Mouse (Mus musculus) ES-Bruce4 (cell line): ENCODE data around the gene Fam167b. TPM values are rescaled to one million over a fixed set of nuclear protein-coding genes. Genes with fewer than 3 reads are reported as not detected.
A peak's percentile ranks its signal among the peaks of the same experiment; 100 is the strongest.

ENCODE experiments used
- H3K27ac ChIP-seq: 2 replicates; pipeline ENCODE4 v1.5.1; 2012; ENCODE audit warnings: low read length, inconsistent platforms; ENCODE audit not compliant: insufficient read depth
- H3K27me3 ChIP-seq: 2 replicates; pipeline ENCODE4 v1.6.1; 2012; ENCODE audit warnings: mild to moderate bottlenecking, low read length, inconsistent platforms; ENCODE audit not compliant: control insufficient read depth, poor library complexity, insufficient read depth, severe bottlenecking
- H3K36me3 ChIP-seq: 2 replicates; pipeline ENCODE4 v1.6.1; 2012; ENCODE audit warnings: inconsistent platforms, mild to moderate bottlenecking, low read length, moderate library complexity; ENCODE audit not compliant: control insufficient read depth, poor library complexity, insufficient read depth, severe bottlenecking
- H3K4me1 ChIP-seq: one replicate; pipeline ENCODE4 v1.8.1; 2011; ENCODE audit warnings: low read length; ENCODE audit not compliant: control insufficient read depth, insufficient read depth
- H3K4me3 ChIP-seq: 2 replicates; pipeline ENCODE4 v1.5.1; 2011; ENCODE audit warnings: low read depth, mild to moderate bottlenecking, low read length
- H3K9ac ChIP-seq: 2 replicates; pipeline ENCODE4 v1.6.1; 2012; ENCODE audit warnings: low read depth, mild to moderate bottlenecking, inconsistent platforms; ENCODE audit not compliant: poor library complexity, severe bottlenecking
- H3K9me3 ChIP-seq: replicated peaks from 2 replicates; pipeline ENCODE4 v1.6.1; 2012; ENCODE audit warnings: mild to moderate bottlenecking, low read length, inconsistent platforms; ENCODE audit not compliant: control insufficient read depth, poor library complexity, insufficient read depth, severe bottlenecking
- CTCF ChIP-seq: IDR thresholded peaks from one replicate; pipeline ENCODE4 v1.8.1; 2011; ENCODE audit warnings: low read depth, low read length
- EP300 ChIP-seq: IDR thresholded peaks from 2 replicates; pipeline ENCODE4 v1.6.1; 2011; ENCODE audit warnings: low read depth, low read length; ENCODE audit not compliant: insufficient read depth
- POLR2A ChIP-seq: IDR thresholded peaks from one replicate; pipeline ENCODE4 v1.8.1; 2011; ENCODE audit warnings: low read length; ENCODE audit not compliant: insufficient read depth
- polyA plus RNA-seq: library from polyadenylated mRNA; stranded (reverse); fragments of >200 nt; gene quantifications from 2 replicates; pipeline ENCODE4 v1.2.4, GENCODE M21; 2011; ENCODE audit warnings: low read depth; ENCODE audit not compliant: missing spikeins, insufficient read depth, insufficient read length

Fam167b gene
- polyA plus RNA-seq, 1 experiment, result not detected

DNA sequence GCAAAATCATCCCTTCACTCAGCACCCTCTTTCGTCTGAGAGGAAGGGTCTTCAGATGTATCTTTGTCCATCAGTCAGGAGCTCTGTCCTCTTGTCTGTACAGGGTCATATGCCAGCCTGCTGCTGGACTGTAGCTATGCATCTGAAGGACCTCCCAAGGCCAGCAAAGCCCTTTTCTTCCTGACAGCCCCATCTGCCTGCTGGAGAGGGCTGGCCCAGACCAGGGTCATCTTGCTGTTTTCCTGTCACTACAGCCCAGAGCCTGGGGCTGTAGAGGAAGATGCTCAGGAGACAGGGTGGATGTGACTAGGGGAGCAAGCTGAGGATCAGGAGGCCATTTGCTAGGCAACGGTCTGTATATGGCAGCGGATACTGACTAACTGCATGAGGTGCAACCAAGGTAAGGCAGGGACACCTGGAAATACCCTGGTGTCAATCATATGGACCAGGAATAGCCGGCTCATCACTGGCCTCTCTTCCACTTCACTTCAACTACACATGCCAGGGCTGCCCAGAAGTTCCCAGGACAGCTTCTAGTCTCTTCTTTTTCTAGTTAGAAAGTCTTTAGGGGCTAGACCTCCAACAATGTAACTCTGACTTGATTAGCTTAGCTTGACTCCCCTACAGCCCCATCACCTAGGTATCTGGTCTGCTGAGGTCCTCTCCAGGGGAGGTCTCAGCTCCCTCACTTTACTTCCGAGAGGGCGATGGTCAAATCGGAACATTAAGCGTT is 44.6 kb upstream of the Fam167b start:
- peak overlapping the region; percentile 64 for H3K9ac ChIP-seq
- peaks cover 7% of the 10 kb centered on the region; the same call in 1 of the 2 replicates for H3K36me3 ChIP-seq
- no peaks in the 10 kb centered on the region for H3K27me3 ChIP-seq
- no peaks in the 10 kb centered on the region for H3K9me3 ChIP-seq
- no peak for TF ChIP-seq EP300
- TF ChIP-seq CTCF, result no peak
- H3K4me3 ChIP-seq, result peak overlapping the region; percentile 15; the same call in 1 of the 2 replicates
- peaks cover 6% of the 10 kb centered on the region for H3K4me1 ChIP-seq
- H3K27ac ChIP-seq, result no peak overlapping the region

DNA sequence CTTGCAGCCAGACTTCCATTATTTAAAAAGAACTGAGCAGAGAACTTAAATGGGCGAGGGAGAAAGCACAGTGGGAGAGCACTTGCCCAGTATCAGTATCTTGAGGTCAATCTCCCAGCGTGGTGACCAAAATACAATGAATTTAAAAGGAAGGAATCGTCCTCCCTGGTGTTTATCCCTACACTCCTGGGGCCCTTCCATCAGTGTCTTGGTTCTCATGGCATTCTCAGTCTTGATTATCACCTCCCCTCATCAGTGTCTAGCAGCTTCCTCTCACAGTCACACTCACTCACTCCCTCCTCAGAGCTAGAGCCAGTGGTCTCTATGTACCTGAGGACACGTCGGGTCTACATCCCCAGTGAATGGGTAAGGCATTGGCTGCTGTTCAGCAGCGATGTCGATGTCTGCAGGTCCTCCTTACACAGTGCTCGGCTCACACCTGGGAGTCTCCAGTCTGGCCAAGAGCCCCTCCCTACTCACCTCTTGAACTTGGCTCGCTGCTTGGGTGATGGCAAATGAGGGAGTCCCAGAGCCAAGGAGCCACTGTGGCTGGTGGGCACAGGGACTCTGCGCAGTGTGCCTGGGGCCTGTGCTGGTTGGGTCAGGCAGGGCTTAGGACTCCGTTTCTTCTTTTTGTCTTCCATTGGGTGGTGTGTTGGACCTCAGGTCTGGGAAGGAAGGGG is 43.9 kb upstream of the Fam167b start:
- no peaks in the 10 kb centered on the region for H3K9me3 ChIP-seq
- no peak overlapping the region for H3K4me3 ChIP-seq
- no peak overlapping the region for H3K27ac ChIP-seq
- no peaks in the 10 kb centered on the region for H3K27me3 ChIP-seq
- TF ChIP-seq POLR2A (no peak), EP300 (no peak), CTCF (no peak)
- H3K4me1 ChIP-seq, result peaks cover 6% of the 10 kb centered on the region
- H3K36me3 ChIP-seq, result peaks cover under 1% of the 10 kb centered on the region; the same call in 1 of the 2 replicates
- H3K9ac ChIP-seq, result no peak overlapping the region

DNA sequence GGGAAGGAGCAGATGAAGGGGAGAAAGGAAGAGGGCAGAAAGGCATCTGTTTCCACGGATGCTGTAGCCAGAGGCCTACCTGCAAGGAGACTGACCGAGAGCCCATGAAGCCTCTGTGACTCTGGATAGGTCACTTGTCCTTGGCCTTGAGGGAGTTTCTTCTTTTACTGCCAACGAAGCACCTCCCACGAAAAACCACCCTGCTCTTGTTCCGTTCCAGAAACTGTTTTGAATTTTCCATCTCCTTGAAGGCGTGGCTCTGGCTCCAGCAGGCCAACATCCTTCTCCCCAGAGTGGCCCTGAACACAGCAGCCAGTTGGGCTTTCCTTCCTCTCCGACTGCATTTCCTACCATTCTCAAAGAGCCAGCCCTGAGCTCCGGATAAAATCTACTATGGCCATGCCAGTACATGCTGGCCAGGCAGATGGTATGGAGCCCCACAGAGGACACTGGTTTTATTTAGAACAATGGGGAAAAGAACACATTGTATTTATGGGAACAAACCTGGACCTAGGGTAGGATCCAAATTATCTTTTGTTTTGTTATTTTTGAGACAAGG is 43.0 kb upstream of the Fam167b start:
- H3K4me3 ChIP-seq, result no peak overlapping the region
- no peak overlapping the region for H3K9ac ChIP-seq
- TF ChIP-seq CTCF, result no peak
- TF ChIP-seq EP300, result no peak
- TF ChIP-seq POLR2A, result no peak
- no peak overlapping the region for H3K27ac ChIP-seq
- H3K36me3 ChIP-seq, result no peaks in the 10 kb centered on the region
- H3K4me1 ChIP-seq, result peaks cover 6% of the 10 kb centered on the region
- H3K9me3 ChIP-seq, result no peaks in the 10 kb centered on the region
- no peaks in the 10 kb centered on the region for H3K27me3 ChIP-seq

DNA sequence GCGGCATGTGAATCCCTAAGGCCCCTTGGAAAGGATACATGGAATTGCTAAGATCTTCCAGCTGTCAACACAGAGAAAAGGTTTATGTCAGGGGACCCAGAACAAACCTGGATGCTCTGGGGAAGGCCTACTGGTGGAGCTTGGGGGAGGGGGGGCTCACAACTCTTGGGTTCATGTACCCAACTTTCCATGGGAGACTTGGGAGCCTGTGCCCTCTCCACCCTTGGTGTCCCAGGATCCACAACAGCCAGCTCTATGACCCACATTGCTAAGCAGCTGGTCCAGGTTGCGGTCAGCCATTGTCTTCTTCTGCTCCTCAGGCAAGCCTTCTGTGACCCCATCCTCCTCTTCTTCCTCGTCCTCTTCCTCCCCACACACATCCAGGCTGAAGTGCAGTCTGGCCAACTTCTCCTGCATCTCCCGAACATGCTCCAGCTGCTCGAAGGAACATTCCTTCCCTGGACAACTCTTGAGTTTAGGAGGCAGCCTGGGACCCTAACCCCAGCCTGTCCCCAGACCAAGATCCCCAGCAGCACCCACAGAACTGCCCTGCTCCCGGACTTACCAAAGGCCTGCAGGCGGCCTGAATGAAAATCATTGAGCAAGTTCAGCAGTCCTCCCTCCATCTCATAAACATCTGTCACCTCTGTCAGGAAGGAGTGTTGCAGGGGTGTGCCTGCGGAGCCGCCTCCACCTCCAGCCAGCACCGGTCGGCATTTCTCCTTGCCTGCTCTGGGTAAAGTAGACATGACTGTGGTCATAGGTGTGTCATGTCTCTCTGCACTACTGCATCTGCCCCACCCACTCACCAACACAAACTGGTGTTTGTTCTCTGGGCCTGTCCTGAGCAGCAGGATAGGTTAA is 42.3 kb upstream of the Fam167b start:
- no peaks in the 10 kb centered on the region for H3K9me3 ChIP-seq
- H3K4me3 ChIP-seq, result no peak overlapping the region
- no peak overlapping the region for H3K27ac ChIP-seq
- no peaks in the 10 kb centered on the region for H3K36me3 ChIP-seq
- H3K27me3 ChIP-seq, result no peaks in the 10 kb centered on the region
- TF ChIP-seq EP300 (no peak), POLR2A (no peak)
- peaks cover 6% of the 10 kb centered on the region for H3K4me1 ChIP-seq
- H3K9ac ChIP-seq, result no peak overlapping the region

DNA sequence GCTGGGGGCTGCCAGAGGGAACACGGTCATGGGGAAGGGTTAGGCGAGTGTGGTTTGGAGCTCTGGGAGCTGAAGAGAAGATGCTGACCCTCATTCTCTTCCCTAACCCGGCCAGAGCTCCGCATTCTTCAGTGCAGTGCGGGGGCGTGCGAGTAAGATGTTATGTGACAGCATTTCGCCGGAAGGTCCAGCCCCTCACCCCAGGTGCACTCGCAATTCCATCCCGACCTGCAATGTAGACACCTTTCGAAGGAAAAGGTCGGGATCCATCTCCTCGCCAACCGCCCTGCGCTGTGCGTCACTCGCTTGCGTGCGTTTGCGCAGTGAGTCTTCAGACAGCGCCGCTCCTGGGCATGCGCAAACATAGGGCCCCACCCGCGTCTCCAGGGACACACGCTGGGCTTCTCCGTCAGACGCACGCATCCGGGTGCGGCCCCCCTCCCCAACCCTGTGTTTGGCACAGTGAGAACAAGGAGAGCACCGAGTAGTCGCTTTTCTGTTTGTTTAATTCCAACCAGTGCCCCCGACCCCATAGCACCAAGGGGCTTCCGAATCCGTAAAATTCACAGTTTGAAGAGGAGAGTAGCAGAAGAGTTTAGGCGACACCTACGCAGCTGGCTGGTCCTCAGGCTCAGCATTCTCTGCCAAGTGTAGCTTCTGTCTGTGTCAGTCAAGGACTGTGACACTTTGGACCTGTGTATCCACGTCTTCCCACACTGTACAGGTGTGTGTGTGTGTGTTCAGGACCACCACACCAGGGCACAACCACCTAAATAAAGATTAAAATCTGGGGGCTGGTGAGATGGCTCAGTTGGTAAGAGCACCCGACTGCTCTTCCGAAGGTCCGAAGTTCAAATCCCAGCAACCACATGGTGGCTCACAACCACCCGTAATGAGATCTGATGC is 40.7 kb upstream of the Fam167b start, which contains the start of gene Iqcc:
Gene Iqcc, minus strand, starts transcription at position 314 of the 906 bp plus-strand sequence.
- Histone ChIP-seq H3K4me3 (peak within 1 kb of the TSS; percentile 85), H3K27me3 (no peaks in the 10 kb centered on the region), H3K36me3 (no peaks in the 10 kb centered on the region), H3K9ac (peak within 1 kb of the TSS; percentile 76), H3K4me1 (peaks cover 2% of the 10 kb centered on the region), H3K27ac (peak within 1 kb of the TSS; percentile 34), H3K9me3 (no peaks in the 10 kb centered on the region)
- TF ChIP-seq POLR2A (peak; percentile 96), CTCF (no peak), EP300 (0 out of 2 replicates have a peak, but pooled peaks have one; percentile 13)
